Mouse (Mus musculus) liver, adult 2 months (tissue): ENCODE measurements around the gene B4galnt2. TPM values are rescaled to one million over a fixed set of nuclear protein-coding genes. Genes with fewer than 3 reads are reported as not detected.

Source experiments
- DNase-seq: peaks from one replicate; pipeline ENCODE4 v3.0.0-alpha.2; 2011; ENCODE audit warnings: low read depth, low spot score; ENCODE audit errors: extremely low read depth
- H3K27ac ChIP-seq: fragments of 200-500 bp; replicated peaks from 2 replicates; pipeline ENCODE4 v1.5.1; 2012; ENCODE audit warnings: low read depth, mild to moderate bottlenecking, control low read depth, inconsistent platforms, low read length; ENCODE audit not compliant: insufficient read depth
- H3K27me3 ChIP-seq: fragments of 200-500 bp; 2 replicates; pipeline ENCODE4 v1.6.1; 2012; ENCODE audit warnings: mild to moderate bottlenecking, moderate library complexity, low read length, inconsistent platforms; ENCODE audit not compliant: control insufficient read depth, insufficient read depth
- H3K36me3 ChIP-seq: fragments of 200-500 bp; 2 replicates; pipeline ENCODE4 v1.6.1; 2012; ENCODE audit warnings: low read length, inconsistent platforms; ENCODE audit not compliant: control insufficient read depth, insufficient read depth
- H3K4me1 ChIP-seq: fragments of 200-500 bp; 2 replicates; pipeline ENCODE4 v1.6.1; 2011; ENCODE audit warnings: low read length; ENCODE audit not compliant: control insufficient read depth, insufficient read depth
- H3K4me3 ChIP-seq: fragments of 200-500 bp; 2 replicates; pipeline ENCODE4 v1.5.1; 2011; ENCODE audit warnings: low read depth, mild to moderate bottlenecking, control low read depth, low read length, moderate library complexity; ENCODE audit not compliant: insufficient read depth
- H3K79me2 ChIP-seq: fragments of 200-500 bp; 2 replicates; pipeline ENCODE4 v1.6.1; 2012; ENCODE audit warnings: inconsistent platforms, mild to moderate bottlenecking, low read length, moderate library complexity; ENCODE audit not compliant: control insufficient read depth, insufficient read depth
- H3K9ac ChIP-seq: fragments of 200-500 bp; 2 replicates; pipeline ENCODE4 v1.6.1; 2012; ENCODE audit warnings: low read depth, mild to moderate bottlenecking, control low read depth, inconsistent platforms, low read length
- CTCF ChIP-seq: fragments of 200-500 bp; IDR thresholded peaks from 2 replicates; pipeline ENCODE4 v1.5.1; 2011; ENCODE audit warnings: low read depth, low read length, control low read depth
- POLR2A ChIP-seq: fragments of 200-500 bp; IDR thresholded peaks from 2 replicates; pipeline ENCODE4 v1.6.1; 2011; ENCODE audit warnings: low read length, control low read depth; ENCODE audit not compliant: insufficient read depth; ENCODE audit errors: extremely low read depth
- WGBS: fragments of 180-500 bp; shearing (Covaris S2); methylation state at CpG from one replicate; pipeline ENCODE4 v1.1.7; 2018; 5-methylcytosine and 5-hydroxymethylcytosine counted together
- polyA plus RNA-seq: library from polyadenylated mRNA; depleted of rRNA; stranded (reverse); fragments of >200 nt; gene quantifications from 2 replicates; pipeline ENCODE4 v1.2.3, GENCODE M21; 2012
- total RNA-seq: library from RNA; depleted of rRNA; stranded (reverse); fragments of >200 nt; gene quantifications from 2 replicates; pipeline ENCODE4 v1.2.3, GENCODE M21; 2014

B4galnt2 gene
- total and polyA plus RNA-seq, 2 experiments, result 0.37 TPM; not detected in 1

GRCm38 (mm10) chr11:95835832-95836231, 78.9 kb downstream of the B4galnt2 start:
- Histone ChIP-seq H3K9ac (peak overlapping the region; percentile 17; the same call in 1 of the 2 replicates), H3K27ac (peak overlapping the region; percentile 75), H3K79me2 (no peaks in the 10 kb centered on the region), H3K27me3 (no peaks in the 10 kb centered on the region), H3K4me3 (no peak overlapping the region), H3K36me3 (no peaks in the 10 kb centered on the region), H3K4me1 (peaks cover 4% of the 10 kb centered on the region; the same call in 1 of the 2 replicates)
- 32% methylated on average over 6 of the region's 6 CpGs for WGBS
- no peak for DNase-seq
- no peak for TF ChIP-seq CTCF
- TF ChIP-seq POLR2A, result no peak

GRCm38 (mm10) chr11:95834742-95835710, 79.7 kb downstream of the B4galnt2 start:
- no peaks in the 10 kb centered on the region for H3K36me3 ChIP-seq
- TF ChIP-seq POLR2A (no peak), CTCF (no peak)
- H3K27ac ChIP-seq, result peak overlapping the region; percentile 75
- no peaks in the 10 kb centered on the region for H3K79me2 ChIP-seq
- H3K9ac ChIP-seq, result no peak overlapping the region; the same call in 1 of the 2 replicates
- no peak overlapping the region for H3K4me3 ChIP-seq
- 32% methylated on average over 15 of the region's 15 CpGs for WGBS
- peak; percentile 50 for DNase-seq
- peaks cover 4% of the 10 kb centered on the region; the same call in 1 of the 2 replicates for H3K4me1 ChIP-seq
- peaks cover 5% of the 10 kb centered on the region; the same call in 1 of the 2 replicates for H3K27me3 ChIP-seq

DNA sequence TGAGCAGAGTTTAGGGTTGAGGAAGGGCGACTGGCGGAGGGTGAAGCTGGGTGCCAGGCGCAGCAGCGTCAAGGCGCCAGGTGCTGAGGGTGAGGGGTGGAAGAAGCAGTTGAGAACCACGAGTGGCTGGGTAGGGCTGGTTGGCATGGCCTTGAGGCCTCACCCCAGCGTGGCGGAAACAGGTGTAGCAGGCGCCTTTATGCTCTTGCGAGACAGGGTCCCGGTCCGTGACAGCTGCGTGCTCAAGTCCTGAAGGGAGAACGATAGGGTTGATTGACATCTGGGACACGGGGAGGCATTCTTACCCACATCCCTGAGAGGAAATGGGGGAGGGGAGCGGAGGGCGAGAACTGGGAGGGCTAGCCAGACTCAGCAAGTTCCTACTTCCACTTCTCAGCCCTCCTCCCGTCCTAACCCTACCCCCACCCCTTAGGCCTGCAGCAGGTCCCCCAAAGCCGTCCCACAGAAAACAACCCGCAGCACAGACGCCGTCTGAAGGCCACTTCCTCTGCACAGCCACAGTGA, 80.5 kb downstream of the B4galnt2 start:
- WGBS, result 14% methylated on average over 22 of the region's 22 CpGs
- H3K36me3 ChIP-seq, result no peaks in the 10 kb centered on the region
- H3K79me2 ChIP-seq, result no peaks in the 10 kb centered on the region
- H3K9ac ChIP-seq, result 0 out of 2 replicates have a peak overlapping the region, but pooled peaks have one; percentile 18
- peak; percentile 43 for DNase-seq
- H3K27ac ChIP-seq, result peak overlapping the region; percentile 48
- no peak overlapping the region for H3K4me3 ChIP-seq
- TF ChIP-seq POLR2A, result no peak
- H3K4me1 ChIP-seq, result peaks cover 4% of the 10 kb centered on the region; the same call in 1 of the 2 replicates
- H3K27me3 ChIP-seq, result peaks cover 5% of the 10 kb centered on the region; the same call in 1 of the 2 replicates

- TF ChIP-seq POLR2A (no peak), CTCF (no peak)
- Histone ChIP-seq H3K79me2 (no peaks in the 10 kb centered on the region), H3K4me1 (peaks cover 4% of the 10 kb centered on the region; the same call in 1 of the 2 replicates), H3K9ac (no peak overlapping the region), H3K4me3 (no peak overlapping the region), H3K27me3 (peaks cover 5% of the 10 kb centered on the region; the same call in 1 of the 2 replicates), H3K36me3 (no peaks in the 10 kb centered on the region), H3K27ac (peak overlapping the region; percentile 15)
- DNase-seq, result no peak
- WGBS, result 28% methylated on average over 18 of the region's 18 CpGs
Observed at GRCm38 (mm10) chr11:95833631-95834142, 81.0 kb downstream of the B4galnt2 start.

GRCm38 (mm10) chr11:95833006-95833570, 81.6 kb downstream of the B4galnt2 start:
- H3K9ac ChIP-seq, result no peak overlapping the region
- H3K4me1 ChIP-seq, result peaks cover 4% of the 10 kb centered on the region; the same call in 1 of the 2 replicates
- H3K27ac ChIP-seq, result no peak overlapping the region
- WGBS, result 39% methylated on average over 8 of the region's 8 CpGs
- no peaks in the 10 kb centered on the region for H3K79me2 ChIP-seq
- H3K27me3 ChIP-seq, result peaks cover 5% of the 10 kb centered on the region; the same call in 1 of the 2 replicates
- no peak overlapping the region for H3K4me3 ChIP-seq
- TF ChIP-seq CTCF (no peak), POLR2A (no peak)
- no peaks in the 10 kb centered on the region for H3K36me3 ChIP-seq
- no peak for DNase-seq
